Mouse (Mus musculus) midbrain, postnatal 0 days (tissue): ENCODE measurements around the gene Gle1. TPM values are rescaled to one million over a fixed set of nuclear protein-coding genes. Genes with fewer than 3 reads are reported as not detected.
A peak's percentile ranks its signal among the peaks of the same experiment; 100 is the strongest.

Experiments
- ATAC-seq: fragments of 200-750 bp; cut with Nextera tagmentation; 2 replicates; pipeline ENCODE4 v1.8.0; 2017; ENCODE audit warnings: moderate number of reproducible peaks, mild to moderate bottlenecking, moderate TSS enrichment, moderate library complexity; ENCODE audit not compliant: low FRiP score
- DNase-seq: peaks from one replicate; pipeline ENCODE4 v3.0.0-alpha.2; 2015; ENCODE audit warnings: low spot score
- H3K27ac ChIP-seq: fragments of 300-500 bp; sonication (generic); 2 replicates; pipeline ENCODE4 v1.5.1; 2014; ENCODE audit warnings: low read depth, mild to moderate bottlenecking, low read length, mixed read lengths
- H3K27me3 ChIP-seq: fragments of 300-500 bp; sonication (generic); 2 replicates; pipeline ENCODE4 v1.6.1; 2014; ENCODE audit warnings: low read length, control low read depth, mixed read lengths; ENCODE audit not compliant: insufficient read depth
- H3K36me3 ChIP-seq: fragments of 300-500 bp; sonication (generic); 2 replicates; pipeline ENCODE4 v1.6.1; 2014; ENCODE audit warnings: low read length, control low read depth, mixed read lengths; ENCODE audit not compliant: insufficient read depth
- H3K4me1 ChIP-seq: fragments of 300-500 bp; sonication (generic); 2 replicates; pipeline ENCODE4 v1.6.1; 2014; ENCODE audit warnings: mild to moderate bottlenecking, control low read depth, antibody characterized with exemption, low read length, mixed read lengths; ENCODE audit not compliant: insufficient read depth
- H3K4me2 ChIP-seq: fragments of 300-500 bp; sonication (generic); 2 replicates; pipeline ENCODE4 v1.6.1; 2014; ENCODE audit warnings: low read depth, mild to moderate bottlenecking, low read length, mixed read lengths; ENCODE audit not compliant: poor library complexity, severe bottlenecking
- H3K4me3 ChIP-seq: fragments of 300-500 bp; sonication (generic); 2 replicates; pipeline ENCODE4 v1.5.1; 2014; ENCODE audit warnings: low read depth, mild to moderate bottlenecking, low read length, moderate library complexity
- H3K9ac ChIP-seq: fragments of 300-500 bp; sonication (generic); replicated peaks from 2 replicates; pipeline ENCODE4 v1.6.1; 2014; ENCODE audit warnings: mild to moderate bottlenecking, low read length, moderate library complexity, mixed read lengths; ENCODE audit not compliant: poor library complexity, severe bottlenecking
- H3K9me3 ChIP-seq: fragments of 300-500 bp; sonication (generic); 2 replicates; pipeline ENCODE4 v1.6.1; 2016; ENCODE audit warnings: low read length, control low read depth
- CTCF ChIP-seq: IDR thresholded peaks from 2 replicates; pipeline ENCODE4 v1.5.1; 2016; ENCODE audit warnings: antibody characterized with exemption, mild to moderate bottlenecking
- WGBS: fragments of 180-500 bp; shearing (Covaris S2); extraction: QIAGEN DNeasy Blood & Tissue Kit; methylation state at CpG from one replicate; pipeline ENCODE4 v1.1.7; 2014; 5-methylcytosine and 5-hydroxymethylcytosine counted together
- polyA plus RNA-seq: library from polyadenylated mRNA; unstranded; fragments of >200 nt; fragmentation: Nextera tagmentation; extraction: Ambion mirVana; gene quantifications from 2 replicates; pipeline ENCODE4 v1.2.1, GENCODE M21; 2015
- total RNA-seq: library from RNA; depleted of rRNA; stranded (reverse); fragments of >200 nt; gene quantifications from 2 replicates; pipeline ENCODE4 v1.2.3, GENCODE M21; 2014

Gene Gle1
- total and polyA plus RNA-seq, 2 experiments from 2014 or later, result 45.5 to 56.0 TPM

DNA sequence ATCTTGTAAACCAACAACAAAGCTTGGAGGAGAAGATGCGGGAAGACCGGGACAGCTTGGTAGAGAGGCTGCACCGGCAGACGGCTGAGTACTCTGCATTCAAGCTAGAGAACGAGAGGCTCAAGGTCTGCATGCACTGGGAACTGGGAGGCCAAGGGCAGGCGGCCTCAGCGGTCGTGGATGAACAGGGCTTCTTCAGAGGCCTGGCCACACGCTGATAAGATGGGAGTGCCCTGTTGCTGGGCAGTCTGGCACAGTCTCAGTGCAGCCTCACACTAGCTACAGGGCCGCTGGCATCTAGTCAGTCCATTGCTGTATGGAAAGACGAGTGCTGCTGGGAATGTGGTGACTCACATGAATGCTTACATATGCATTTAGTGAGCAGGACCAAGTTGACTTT is 17.6 kb upstream of the Gle1 start:
- no peak for TF ChIP-seq CTCF
- Histone ChIP-seq H3K36me3 (peaks cover 74% of the 10 kb centered on the region), H3K4me1 (no peaks in the 10 kb centered on the region), H3K9ac (no peak overlapping the region), H3K27ac (no peak overlapping the region), H3K9me3 (no peaks in the 10 kb centered on the region), H3K4me2 (no peak overlapping the region), H3K4me3 (no peak overlapping the region), H3K27me3 (no peaks in the 10 kb centered on the region)
- no peak for DNase-seq
- 92% methylated on average over 11 of the region's 11 CpGs for WGBS
- ATAC-seq, result no peak

DNA sequence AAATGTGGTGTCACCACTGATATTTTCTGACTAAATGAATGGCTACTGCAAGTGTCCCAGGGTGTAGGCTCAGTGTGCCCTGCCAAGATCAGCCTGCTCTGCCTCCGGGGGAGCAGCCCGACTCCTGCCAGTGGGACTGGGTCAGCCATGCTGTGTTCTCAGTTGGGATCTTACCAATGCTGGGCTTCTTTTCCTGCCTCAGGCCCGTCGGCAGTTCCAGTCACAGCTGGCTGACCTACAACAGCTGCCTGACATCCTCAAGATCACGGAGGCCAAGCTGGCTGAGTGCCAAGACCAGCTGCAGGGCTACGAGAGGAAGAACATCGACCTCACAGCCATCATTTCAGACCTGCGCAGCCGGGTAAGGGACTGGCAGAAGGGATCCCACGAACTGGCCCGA is 13.2 kb upstream of the Gle1 start:
- H3K9me3 ChIP-seq, result no peaks in the 10 kb centered on the region
- WGBS, result 70% methylated on average over 11 of the region's 11 CpGs
- H3K9ac ChIP-seq, result no peak overlapping the region
- DNase-seq, result peak; percentile 6
- no peak overlapping the region for H3K4me2 ChIP-seq
- H3K36me3 ChIP-seq, result peaks cover 75% of the 10 kb centered on the region
- no peaks in the 10 kb centered on the region for H3K27me3 ChIP-seq
- H3K4me1 ChIP-seq, result no peaks in the 10 kb centered on the region
- H3K27ac ChIP-seq, result no peak overlapping the region
- no peak overlapping the region for H3K4me3 ChIP-seq
- no peak for TF ChIP-seq CTCF
- ATAC-seq, result no peak

DNA sequence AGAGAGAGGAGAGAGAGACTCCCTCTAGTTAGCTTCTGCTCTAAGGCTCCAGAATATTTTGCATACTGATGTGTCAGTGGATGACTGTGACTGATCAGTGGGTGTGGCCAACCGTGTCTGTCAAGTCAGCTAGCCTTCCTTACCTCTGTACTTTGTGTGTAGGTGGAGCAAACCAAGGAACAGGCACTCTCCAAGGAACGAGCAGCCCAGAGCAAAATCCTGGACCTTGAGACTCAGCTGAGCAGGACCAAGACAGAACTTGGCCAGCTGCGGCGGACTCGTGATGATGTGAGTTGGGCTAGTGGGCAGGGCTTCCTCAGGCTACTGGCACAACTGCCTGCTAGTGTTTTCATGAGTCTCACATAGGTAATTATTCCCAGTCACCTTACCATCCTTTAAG is 8.7 kb upstream of the Gle1 start:
- TF ChIP-seq CTCF, result no peak
- H3K36me3 ChIP-seq, result peaks cover 74% of the 10 kb centered on the region
- no peak overlapping the region for H3K27ac ChIP-seq
- no peaks in the 10 kb centered on the region for H3K9me3 ChIP-seq
- ATAC-seq (no peak), DNase-seq (no peak)
- H3K4me3 ChIP-seq, result no peak overlapping the region
- WGBS, result 88% methylated on average over 5 of the region's 5 CpGs
- no peak overlapping the region for H3K9ac ChIP-seq
- no peak overlapping the region for H3K4me2 ChIP-seq
- H3K27me3 ChIP-seq, result no peaks in the 10 kb centered on the region
- H3K4me1 ChIP-seq, result no peaks in the 10 kb centered on the region

DNA sequence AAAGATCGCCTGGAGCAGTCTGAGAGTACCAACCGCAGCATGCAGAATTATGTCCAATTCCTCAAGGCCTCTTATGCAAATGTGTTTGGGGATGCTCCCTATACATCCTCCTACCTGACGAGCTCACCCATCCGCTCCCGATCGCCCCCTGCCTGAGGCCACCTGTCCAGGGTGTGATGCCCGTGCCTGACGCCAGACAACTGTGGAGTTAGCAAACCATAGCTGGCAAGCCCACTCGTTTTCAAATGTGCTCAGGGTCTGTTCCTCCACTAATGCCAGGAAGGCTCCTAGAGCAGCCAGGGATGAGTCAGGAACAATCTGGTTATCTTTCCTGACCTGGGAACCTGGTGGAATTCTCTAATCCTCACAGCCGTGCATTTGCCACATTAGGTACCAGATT is 4.7 kb upstream of the Gle1 start:
- no peaks in the 10 kb centered on the region for H3K4me1 ChIP-seq
- H3K9me3 ChIP-seq, result no peaks in the 10 kb centered on the region
- WGBS, result 87% methylated on average over 10 of the region's 10 CpGs
- H3K27me3 ChIP-seq, result no peaks in the 10 kb centered on the region
- H3K9ac ChIP-seq, result no peak overlapping the region
- no peak overlapping the region for H3K4me3 ChIP-seq
- TF ChIP-seq CTCF, result no peak
- H3K36me3 ChIP-seq, result peaks cover 41% of the 10 kb centered on the region
- H3K27ac ChIP-seq, result no peak overlapping the region
- no peak overlapping the region for H3K4me2 ChIP-seq
- peak; percentile 20 for DNase-seq
- no peak for ATAC-seq

DNA sequence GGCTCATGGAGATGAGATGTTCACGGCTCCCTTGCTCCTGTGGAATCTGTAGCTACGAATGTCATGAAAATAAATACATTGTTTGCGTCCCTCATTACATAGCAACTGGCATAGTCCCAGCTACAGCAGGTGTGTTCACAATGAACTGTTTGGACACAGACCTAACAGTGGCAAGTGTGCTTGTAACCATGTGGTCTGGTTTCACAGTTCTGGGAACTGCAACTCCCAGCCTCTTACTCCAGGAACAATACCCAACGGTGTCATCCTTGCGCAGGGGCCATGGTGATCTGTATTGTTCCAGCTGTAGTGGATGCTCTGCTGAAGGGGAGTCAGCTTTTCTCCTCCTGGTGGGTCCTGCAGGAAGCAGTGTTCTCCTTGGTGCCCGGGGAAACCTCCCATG is 4.0 kb upstream of the Gle1 start:
- Histone ChIP-seq H3K4me2 (no peak overlapping the region), H3K27ac (no peak overlapping the region), H3K4me1 (no peaks in the 10 kb centered on the region), H3K4me3 (no peak overlapping the region), H3K36me3 (peaks cover 34% of the 10 kb centered on the region), H3K27me3 (no peaks in the 10 kb centered on the region), H3K9ac (no peak overlapping the region), H3K9me3 (no peaks in the 10 kb centered on the region)
- ATAC-seq, result no peak
- TF ChIP-seq CTCF, result no peak
- no peak for DNase-seq
- 84% methylated on average over 6 of the region's 6 CpGs for WGBS

DNA sequence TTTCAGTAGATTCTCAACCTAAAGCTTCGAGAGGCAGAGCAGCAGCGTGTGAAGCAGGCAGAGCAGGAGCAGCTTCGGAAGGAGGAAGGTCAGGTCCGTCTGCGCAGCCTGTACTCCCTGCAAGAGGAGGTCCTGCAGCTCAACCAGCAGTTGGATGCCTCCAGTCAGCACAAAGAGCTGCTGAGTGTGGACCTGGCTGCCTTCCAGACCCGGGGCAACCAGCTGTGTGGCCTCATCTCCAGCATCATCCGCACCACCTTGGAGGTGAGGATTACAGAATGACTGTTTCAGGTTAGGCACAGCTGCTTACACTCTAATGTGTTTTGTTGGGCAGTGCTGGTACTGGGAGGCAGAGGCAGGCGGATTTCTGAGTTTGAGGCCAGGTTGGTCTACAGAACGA is 4.8 kb downstream of the Gle1 start:
- no peak overlapping the region for H3K27ac ChIP-seq
- H3K4me1 ChIP-seq, result no peaks in the 10 kb centered on the region
- H3K4me2 ChIP-seq, result no peak overlapping the region
- no peak for DNase-seq
- peaks cover 43% of the 10 kb centered on the region for H3K36me3 ChIP-seq
- TF ChIP-seq CTCF, result no peak
- 96% methylated on average over 9 of the region's 9 CpGs for WGBS
- no peak overlapping the region for H3K9ac ChIP-seq
- ATAC-seq, result no peak
- no peak overlapping the region for H3K4me3 ChIP-seq
- H3K9me3 ChIP-seq, result no peaks in the 10 kb centered on the region
- H3K27me3 ChIP-seq, result no peaks in the 10 kb centered on the region
